Mouse (Mus musculus): ENCODE measurements around the gene Cars2.

GRCm38 (mm10) chr8:11506802-11507201, 43.8 kb downstream of the Cars2 start:
- TF ChIP-seq CTCF (IDR thresholded peaks at IDR 0.05; ENCODE audit: control insufficient read depth, insufficient read depth, insufficient read length) (peak; percentile 22), USF1 (IDR thresholded peaks at IDR 0.05; ENCODE audit: low read depth) (no peak), MAX (IDR thresholded peaks at IDR 0.05) (no peak), MYOD1 (IDR thresholded peaks at IDR 0.05; ENCODE audit: control insufficient read depth, insufficient read length, low read depth) (no peak), CEBPB (IDR thresholded peaks at IDR 0.05; ENCODE audit: low read depth) (no peak), MYOG (IDR thresholded peaks at IDR 0.05; ENCODE audit: control insufficient read depth, extremely low read depth, insufficient read length) (no peak)
